Mouse (Mus musculus) cortical plate, adult 2 months (tissue): ENCODE results near the gene Gemin7. TPM values are rescaled to one million over a fixed set of nuclear protein-coding genes. Genes with fewer than 3 reads are reported as not detected.
"Not testable (repeated sequence)": the region's sequence is repeated elsewhere in the genome, so short reads cannot be mapped to it uniquely, and the experiment has no call there.

Source experiments
- H3K27ac ChIP-seq: fragments of 200-500 bp; 2 replicates; pipeline ENCODE4 v1.5.1; 2012; ENCODE audit warnings: low read length, control low read depth, inconsistent platforms; ENCODE audit not compliant: insufficient read depth
- H3K4me1 ChIP-seq: fragments of 200-500 bp; 2 replicates; pipeline ENCODE4 v1.6.1; 2011; ENCODE audit warnings: low read length; ENCODE audit not compliant: control insufficient read depth, insufficient read depth
- H3K4me3 ChIP-seq: fragments of 200-500 bp; 2 replicates; pipeline ENCODE4 v1.5.1; 2011; ENCODE audit warnings: mild to moderate bottlenecking, low read length, control low read depth; ENCODE audit not compliant: insufficient read depth
- CTCF ChIP-seq: fragments of 200-500 bp; IDR thresholded peaks from 2 replicates; pipeline ENCODE4 v1.5.1; 2011; ENCODE audit warnings: mild to moderate bottlenecking, control low read depth, low read length; ENCODE audit not compliant: insufficient read depth; ENCODE audit errors: extremely low read depth
- POLR2A ChIP-seq: fragments of 200-500 bp; IDR thresholded peaks from 2 replicates; pipeline ENCODE4 v1.6.1; 2011; ENCODE audit warnings: mild to moderate bottlenecking, low read length, control low read depth; ENCODE audit not compliant: insufficient read depth; ENCODE audit errors: extremely low read depth
- polyA plus RNA-seq: library from polyadenylated mRNA; depleted of rRNA; stranded (reverse); fragments of >200 nt; gene quantifications from 2 replicates; pipeline ENCODE4 v1.2.3, GENCODE M21; 2012; rRNA removed

Gemin7 gene
- 54.2 and 57.8 TPM in 2 replicates for polyA plus RNA-seq

DNA sequence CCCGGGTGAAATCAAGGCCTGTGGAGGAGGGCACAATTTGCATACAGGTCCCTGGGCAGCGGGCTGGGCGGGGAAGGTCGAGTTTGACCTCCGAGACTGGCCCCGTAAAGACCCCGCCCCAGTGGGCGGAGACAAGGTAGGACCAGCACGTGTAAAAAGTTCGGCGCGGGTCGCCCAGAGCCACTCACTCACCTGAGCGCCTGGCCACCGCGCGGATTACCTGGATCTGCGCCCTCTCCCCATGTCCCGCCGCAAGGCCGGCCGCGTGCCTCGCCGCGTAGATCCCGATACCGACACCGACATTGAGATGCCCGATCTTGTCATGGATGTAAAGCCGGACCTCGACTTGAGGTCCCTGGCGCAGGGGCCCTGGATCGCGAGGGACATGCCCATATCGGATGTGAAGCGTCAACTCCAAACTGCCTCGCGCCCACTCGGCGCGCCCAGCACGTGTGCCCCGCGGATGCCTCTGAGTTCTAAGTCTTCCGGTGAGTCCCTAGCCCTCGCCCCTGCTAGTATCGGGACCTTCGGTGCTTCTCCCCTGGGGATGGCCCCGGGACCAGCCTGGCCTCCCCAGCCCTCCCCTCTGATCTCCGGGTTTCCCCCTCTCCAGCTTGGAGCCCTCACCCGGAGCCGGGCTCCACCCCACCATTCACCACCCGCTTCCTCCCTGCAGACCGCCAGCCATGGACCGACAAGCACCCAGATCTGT lies at the start of gene Gemin7, which contains the start of gene Zfp296:
Gene Gemin7, minus strand, starts transcription at position 455 of the 712 bp plus-strand sequence.
Gene Zfp296, plus strand, starts transcription at position 147 of the 712 bp plus-strand sequence.
- H3K4me1 ChIP-seq: no peaks in the 10 kb centered on the region
- TF ChIP-seq POLR2A (no peak), CTCF (no peak)
- no peak within 1 kb of the TSS for H3K27ac ChIP-seq
- H3K4me3 ChIP-seq: peak within 1 kb of the TSS; percentile 49

GRCm38 (mm10) chr7:19623433-19623832 lies 46.0 kb upstream of the Gemin7 start:
- TF ChIP-seq POLR2A (no peak), CTCF (no peak)
- H3K4me3 ChIP-seq: no peak overlapping the region

GRCm38 (mm10) chr7:19622241-19622640 lies 44.8 kb upstream of the Gemin7 start:
- TF ChIP-seq CTCF (no peak), POLR2A (no peak)
- Histone ChIP-seq H3K4me3 (no peak overlapping the region), H3K4me1 (no peaks in the 10 kb centered on the region), H3K27ac (no peak overlapping the region)

More at GRCm38 (mm10) chr7:19623433-19623832, 46.0 kb upstream of the Gemin7 start:
- H3K4me1 ChIP-seq: no peaks in the 10 kb centered on the region
- no peak overlapping the region for H3K27ac ChIP-seq

- Histone ChIP-seq H3K4me3 (no peak overlapping the region), H3K27ac (no peak overlapping the region), H3K4me1 (no peaks in the 10 kb centered on the region)
- TF ChIP-seq POLR2A (no peak), CTCF (no peak)
These were observed 43.4 kb upstream of the Gemin7 start for GRCm38 (mm10) chr7:19620811-19621210.

GRCm38 (mm10) chr7:19619004-19619801 lies 41.8 kb upstream of the Gemin7 start:
- Histone ChIP-seq H3K27ac (no peak overlapping the region), H3K4me3 (no peak overlapping the region), H3K4me1 (no peaks in the 10 kb centered on the region)
- TF ChIP-seq CTCF: peak; percentile 83
- no peak for TF ChIP-seq POLR2A

DNA sequence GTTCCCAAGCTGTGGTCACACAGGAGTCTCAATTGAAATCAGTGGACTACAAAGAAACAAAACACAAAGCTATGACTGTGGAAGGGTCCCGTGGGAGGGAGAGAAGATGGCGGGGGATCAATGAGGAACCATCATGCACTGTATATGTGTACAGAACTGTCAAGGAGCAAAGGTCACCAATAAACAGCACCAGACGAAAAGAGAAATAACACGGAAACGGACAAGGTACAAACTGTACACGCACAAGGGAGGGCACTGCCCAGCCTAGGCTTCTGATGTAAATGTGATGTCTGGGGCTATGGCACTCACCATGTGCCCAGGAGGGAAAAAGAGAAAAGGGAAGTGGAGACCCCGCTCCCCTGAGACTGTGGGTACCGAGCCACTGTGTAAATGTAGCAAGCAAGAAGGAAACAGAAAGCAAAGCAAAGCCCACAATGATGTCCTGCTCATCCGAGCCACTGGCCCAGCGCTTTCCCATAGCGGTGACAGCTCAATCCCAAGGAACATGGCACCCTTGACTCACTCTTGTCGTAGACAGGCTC lies 37.7 kb upstream of the Gemin7 start:
- TF ChIP-seq POLR2A (no peak), CTCF (no peak)
- Histone ChIP-seq H3K27ac (no peak overlapping the region), H3K4me3 (no peak overlapping the region), H3K4me1 (no peaks in the 10 kb centered on the region)

DNA sequence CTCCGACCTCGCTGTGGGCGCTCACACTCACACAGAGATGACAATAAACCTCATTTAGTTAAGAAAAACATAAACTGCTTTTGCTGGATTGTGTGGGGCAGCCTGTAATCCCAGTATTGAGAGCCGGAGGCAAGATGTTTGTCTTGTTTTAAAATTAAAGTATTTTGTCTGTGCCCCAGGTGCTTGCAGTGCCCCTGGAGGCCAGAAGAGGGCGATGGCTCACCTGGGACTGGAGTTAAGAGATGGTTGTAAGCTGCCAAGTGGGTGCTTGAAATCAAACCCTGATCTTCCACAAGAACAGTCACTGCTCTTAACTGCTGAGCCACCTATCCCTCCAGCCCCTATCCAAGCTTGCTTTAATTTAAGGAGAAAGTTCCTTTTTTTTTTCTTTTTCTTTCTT lies 33.6 kb upstream of the Gemin7 start:
- Histone ChIP-seq H3K27ac (no peak overlapping the region), H3K4me3 (no peak overlapping the region), H3K4me1 (no peaks in the 10 kb centered on the region)
- TF ChIP-seq CTCF (no peak), POLR2A (no peak)

GRCm38 (mm10) chr7:19609641-19610332 lies 32.4 kb upstream of the Gemin7 start:
- Histone ChIP-seq H3K4me3 (no peak overlapping the region), H3K4me1 (no peaks in the 10 kb centered on the region), H3K27ac (no peak overlapping the region)
- no peak for TF ChIP-seq CTCF
- TF ChIP-seq POLR2A: no peak

GRCm38 (mm10) chr7:19607291-19607690 lies 29.9 kb upstream of the Gemin7 start:
- TF ChIP-seq CTCF (no peak), POLR2A (no peak)
- Histone ChIP-seq H3K4me3 (no peak overlapping the region), H3K27ac (no peak overlapping the region), H3K4me1 (peaks cover 9% of the 10 kb centered on the region)

GRCm38 (mm10) chr7:19604606-19605214 lies 27.3 kb upstream of the Gemin7 start:
- peaks cover 14% of the 10 kb centered on the region for H3K4me1 ChIP-seq
- H3K4me3 ChIP-seq: peak overlapping the region; percentile 95
- not testable (repeated sequence) for H3K27ac ChIP-seq
